Mouse (Mus musculus): ENCODE results near the gene Tcf19. TPM values are rescaled to one million over a fixed set of nuclear protein-coding genes. Genes with fewer than 3 reads are reported as not detected.
"Not testable (repeated sequence)": the region's sequence is repeated elsewhere in the genome, so short reads cannot be mapped to it uniquely, and the experiment has no call there.

The Tcf19 gene
- polyA plus RNA-seq, 1 experiment from 2014 or later, result 15.6 TPM

GRCm38 (mm10) chr17:35526644-35527043 is 10.0 kb upstream of the Tcf19 start:
- Histone ChIP-seq H3K9me3 (no peaks in the 10 kb centered on the region), H3K4me1 (replicated peaks) (peaks cover 9% of the 10 kb centered on the region; the same call in 1 of the 2 replicates), H3K36me3 (peaks cover 24% of the 10 kb centered on the region; the same call in 1 of the 2 replicates), H3K9ac (no peak overlapping the region), H3K27me3 (no peaks in the 10 kb centered on the region), H3K4me3 (no peak overlapping the region), H3K27ac (replicated peaks) (no peak overlapping the region), H3K4me2 (no peak overlapping the region)
- ATAC-seq (ENCODE audit: low read depth), result no peak
- 83% methylated on average over 8 of the region's 8 CpGs for WGBS

- Histone ChIP-seq H3K9me3 (no peaks in the 10 kb centered on the region), H3K27me3 (no peaks in the 10 kb centered on the region), H3K27ac (replicated peaks) (no peak overlapping the region), H3K4me1 (replicated peaks) (no peaks in the 10 kb centered on the region), H3K9ac (no peak overlapping the region), H3K36me3 (peaks cover 24% of the 10 kb centered on the region; the same call in 1 of the 2 replicates), H3K4me3 (no peak overlapping the region), H3K4me2 (no peak overlapping the region)
- ATAC-seq (ENCODE audit: low read depth), result no peak
- 87% methylated on average over 9 of the region's 9 CpGs for WGBS
Measured at GRCm38 (mm10) chr17:35524354-35524753, 7.7 kb upstream of the Tcf19 start.

GRCm38 (mm10) chr17:35517526-35517925 is 902 bp upstream of the Tcf19 start:
- 9% methylated on average over 12 of the region's 12 CpGs for WGBS
- Histone ChIP-seq H3K27me3 (peaks cover 8% of the 10 kb centered on the region; the same call in 1 of the 2 replicates), H3K27ac (replicated peaks) (no peak overlapping the region), H3K9ac (peak overlapping the region; percentile 58), H3K4me2 (peak overlapping the region; percentile 71), H3K36me3 (no peaks in the 10 kb centered on the region), H3K4me3 (peak overlapping the region; percentile 48), H3K4me1 (replicated peaks) (peaks cover 31% of the 10 kb centered on the region), H3K9me3 (no peaks in the 10 kb centered on the region)
- no peak for ATAC-seq (ENCODE audit: low read depth)

- H3K4me1 ChIP-seq (replicated peaks), result peaks cover 31% of the 10 kb centered on the region
- no peaks in the 10 kb centered on the region for H3K9me3 ChIP-seq
- H3K27ac ChIP-seq (replicated peaks), result no peak overlapping the region
- peak overlapping the region; percentile 71 for H3K4me2 ChIP-seq
- peak; percentile 28 for ATAC-seq (ENCODE audit: low read depth)
- no peaks in the 10 kb centered on the region for H3K36me3 ChIP-seq
- 7% methylated on average over 25 of the region's 25 CpGs for WGBS
- H3K9ac ChIP-seq, result peak overlapping the region; percentile 67
- peak overlapping the region; percentile 48 for H3K4me3 ChIP-seq
- peaks cover 8% of the 10 kb centered on the region; the same call in 1 of the 2 replicates for H3K27me3 ChIP-seq
Measured at GRCm38 (mm10) chr17:35515911-35516640, 548 bp downstream of the Tcf19 start.

- Histone ChIP-seq H3K27ac (replicated peaks) (no peak overlapping the region), H3K4me2 (peak overlapping the region; percentile 71), H3K27me3 (peaks cover 8% of the 10 kb centered on the region; the same call in 1 of the 2 replicates), H3K9me3 (no peaks in the 10 kb centered on the region), H3K9ac (peak overlapping the region; percentile 67; the same call in 1 of the 2 replicates), H3K4me1 (replicated peaks) (peaks cover 31% of the 10 kb centered on the region), H3K4me3 (0 out of 2 replicates have a peak overlapping the region, but pooled peaks have one; percentile 48), H3K36me3 (no peaks in the 10 kb centered on the region)
- no peak for ATAC-seq (ENCODE audit: low read depth)
- WGBS, result 42% methylated on average over 6 of the region's 6 CpGs
Measured at GRCm38 (mm10) chr17:35514756-35515155, 1.9 kb downstream of the Tcf19 start.

- 21% methylated on average over 2 of the region's 2 CpGs for whole genome bisulfite sequencing
- no peak overlapping the region for H3K9ac ChIP-seq
- H3K27me3 ChIP-seq, result peaks cover 8% of the 10 kb centered on the region; the same call in 1 of the 2 replicates
- no peak overlapping the region for H3K4me2 ChIP-seq
- no peak overlapping the region for H3K4me3 ChIP-seq
- no peak overlapping the region for H3K27ac ChIP-seq (replicated peaks)
- no peaks in the 10 kb centered on the region for H3K36me3 ChIP-seq
- H3K9me3 ChIP-seq, result no peaks in the 10 kb centered on the region
- peaks cover 31% of the 10 kb centered on the region for H3K4me1 ChIP-seq (replicated peaks)
- ATAC-seq (ENCODE audit: low read depth), result no peak
Measured at GRCm38 (mm10) chr17:35513886-35514285, 2.7 kb downstream of the Tcf19 start.

GRCm38 (mm10) chr17:35512916-35513626 is 3.6 kb downstream of the Tcf19 start:
- Histone ChIP-seq H3K36me3 (no peaks in the 10 kb centered on the region), H3K27ac (replicated peaks) (no peak overlapping the region), H3K4me1 (replicated peaks) (peaks cover 30% of the 10 kb centered on the region), H3K9ac (0 out of 2 replicates have a peak overlapping the region, but pooled peaks have one; percentile 22), H3K4me3 (no peak overlapping the region), H3K27me3 (peaks cover 10% of the 10 kb centered on the region), H3K4me2 (no peak overlapping the region), H3K9me3 (no peaks in the 10 kb centered on the region)
- no peak for ATAC-seq (ENCODE audit: low read depth)
- WGBS, result 86% methylated on average over 7 of the region's 7 CpGs

GRCm38 (mm10) chr17:35509284-35509683 is 7.3 kb downstream of the Tcf19 start:
- Histone ChIP-seq H3K27ac (replicated peaks) (no peak overlapping the region), H3K27me3 (peaks cover 39% of the 10 kb centered on the region), H3K4me1 (replicated peaks) (0 out of 2 replicates have a peak, but pooled peaks cover 4% of the 10 kb centered on the region), H3K4me2 (no peak overlapping the region), H3K4me3 (no peak overlapping the region), H3K36me3 (no peaks in the 10 kb centered on the region), H3K9me3 (no peaks in the 10 kb centered on the region), H3K9ac (no peak overlapping the region)
- 45% methylated on average over 8 of the region's 8 CpGs for WGBS
- no peak for ATAC-seq (ENCODE audit: low read depth)

- not testable (repeated sequence) for H3K4me2 ChIP-seq; H3K9me3 ChIP-seq; H3K27ac ChIP-seq (replicated peaks); H3K4me3 ChIP-seq; ATAC-seq (ENCODE audit: low read depth); H3K4me1 ChIP-seq (replicated peaks); H3K36me3 ChIP-seq; H3K9ac ChIP-seq
- WGBS, result 57% methylated on average over 5 of the region's 5 CpGs
- peaks cover 39% of the 10 kb centered on the region for H3K27me3 ChIP-seq
Measured at GRCm38 (mm10) chr17:35508279-35508678, 8.3 kb downstream of the Tcf19 start.

GRCm38 (mm10) chr17:35507556-35508260 is 8.9 kb downstream of the Tcf19 start:
- WGBS, result 29% methylated on average over 13 of the region's 13 CpGs

GRCm38 (mm10) chr17:35506881-35507280 is 9.7 kb downstream of the Tcf19 start:
- H3K9ac ChIP-seq, result no peak overlapping the region
- no peak overlapping the region for H3K4me3 ChIP-seq
- no peaks in the 10 kb centered on the region for H3K36me3 ChIP-seq
- H3K4me2 ChIP-seq, result no peak overlapping the region
- WGBS, result 19% methylated on average over 10 of the region's 10 CpGs
- 0 out of 2 replicates have a peak, but pooled peaks cover 4% of the 10 kb centered on the region for H3K4me1 ChIP-seq (replicated peaks)
- no peak overlapping the region for H3K27ac ChIP-seq (replicated peaks)
- no peaks in the 10 kb centered on the region for H3K9me3 ChIP-seq
- H3K27me3 ChIP-seq, result peaks cover 39% of the 10 kb centered on the region
- no peak for ATAC-seq (ENCODE audit: low read depth)

More at GRCm38 (mm10) chr17:35507556-35508260, 8.9 kb downstream of the Tcf19 start:
- Histone ChIP-seq H3K27me3 (peaks cover 39% of the 10 kb centered on the region), H3K4me3 (no peak overlapping the region), H3K4me2 (no peak overlapping the region), H3K4me1 (replicated peaks) (0 out of 2 replicates have a peak, but pooled peaks cover 4% of the 10 kb centered on the region), H3K9ac (no peak overlapping the region), H3K9me3 (no peaks in the 10 kb centered on the region), H3K36me3 (no peaks in the 10 kb centered on the region), H3K27ac (replicated peaks) (no peak overlapping the region)
- ATAC-seq (ENCODE audit: low read depth), result no peak

Measured in neural tube, embryonic 13.5 days (tissue).